ENCODE assay signal across 8 mouse cellular contexts in the genomic region with DNA sequence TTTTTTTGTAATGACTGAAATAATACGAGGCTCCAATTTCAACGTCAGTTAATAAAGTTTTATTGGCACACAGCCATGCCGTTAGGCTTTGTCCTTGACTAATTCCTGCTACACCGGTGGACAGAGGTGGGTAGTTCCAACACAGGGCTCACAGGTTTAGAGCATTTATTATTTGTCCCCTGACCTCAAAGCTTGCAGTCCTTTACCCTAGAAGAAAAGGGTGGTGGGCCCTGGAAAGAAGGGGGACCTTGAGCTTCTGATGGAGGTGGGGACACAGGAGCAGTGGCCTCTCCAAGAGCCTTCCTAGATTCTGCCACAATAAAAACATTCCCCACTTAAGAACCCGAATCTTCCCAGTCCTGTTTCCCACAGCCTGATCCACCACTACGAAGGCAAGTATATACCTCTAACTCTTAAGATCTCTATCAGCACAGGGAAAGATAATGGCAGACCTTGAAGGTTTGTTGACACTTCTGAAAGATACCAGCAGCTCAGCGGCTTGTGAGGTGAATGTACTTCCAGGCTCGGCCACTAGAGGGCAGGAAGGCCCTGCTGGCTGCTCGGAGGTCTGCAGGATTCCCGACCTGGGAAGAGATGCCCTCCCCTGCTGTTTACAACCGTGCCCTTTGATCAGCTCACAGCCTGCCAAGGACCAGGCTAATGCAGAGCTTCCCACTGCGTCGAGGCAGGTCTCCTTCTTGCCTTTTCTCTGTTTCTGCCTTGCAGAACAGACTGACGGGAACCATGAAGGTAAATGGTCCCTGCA. TPM values are rescaled to one million over a fixed set of nuclear protein-coding genes. Genes with fewer than 3 reads are reported as not detected.
DNase-seq lines count a peak whose midpoint lies in the region; ATAC-seq and TF ChIP-seq lines count a peak whose summit lies in the region.

No protein-coding gene starts in this region.

- H3K27me3 ChIP-seq in embryonic facial prominence, embryonic 14.5 days (replicated peaks; ENCODE audit: control insufficient read depth, insufficient read depth, low read length) = no peaks in the 10 kb centered on the region; the same call in 1 of the 2 replicates
- peaks cover 42% of the 10 kb centered on the region for H3K27me3 ChIP-seq in heart, embryonic 13.5 days (replicated peaks)
- no peaks in the 10 kb centered on the region for H3K27me3 ChIP-seq in kidney, postnatal 0 days (ENCODE audit: insufficient read depth, low read length)
- peaks cover 34% of the 10 kb centered on the region for H3K27me3 ChIP-seq in liver, embryonic 13.5 days
- H3K27me3 ChIP-seq in neural tube, embryonic 13.5 days = peaks cover 22% of the 10 kb centered on the region

- H3K9me3 ChIP-seq in embryonic facial prominence, embryonic 14.5 days (ENCODE audit: control insufficient read depth, low read length) = no peaks in the 10 kb centered on the region
- no peaks in the 10 kb centered on the region for H3K9me3 ChIP-seq in heart, embryonic 13.5 days
- no peaks in the 10 kb centered on the region for H3K9me3 ChIP-seq in kidney, postnatal 0 days (replicated peaks; ENCODE audit: low read length)
- no peaks in the 10 kb centered on the region for H3K9me3 ChIP-seq in liver, embryonic 13.5 days (replicated peaks)
- H3K9me3 ChIP-seq in neural tube, embryonic 13.5 days = no peaks in the 10 kb centered on the region

- peak; percentile 93 for TF ChIP-seq CTCF in bone marrow, adult 2 months (IDR thresholded peaks at IDR 0.05; ENCODE audit: control insufficient read depth, insufficient read depth, low read length)
- TF ChIP-seq CTCF in kidney, postnatal 0 days (IDR thresholded peaks at IDR 0.05; ENCODE audit: low read depth) = peak; percentile 99

- H3K4me2 ChIP-seq in embryonic facial prominence, embryonic 14.5 days (ENCODE audit: low read depth, low read length) = peak overlapping the region; percentile 25; the same call in 1 of the 2 replicates
- peak overlapping the region; percentile 53 for H3K4me2 ChIP-seq in heart, embryonic 13.5 days
- no peak overlapping the region for H3K4me2 ChIP-seq in kidney, postnatal 0 days (ENCODE audit: low read length)
- no peak overlapping the region for H3K4me2 ChIP-seq in liver, embryonic 13.5 days
- peak overlapping the region; percentile 39 for H3K4me2 ChIP-seq in neural tube, embryonic 13.5 days

- peak; percentile 56; the same call in 1 of the 2 replicates for ATAC-seq in embryonic facial prominence, embryonic 14.5 days (ENCODE audit: low read depth)
- no peak for ATAC-seq in heart, embryonic 13.5 days (ENCODE audit: extremely low read depth, insufficient number of reproducible peaks, low FRiP score, low TSS enrichment)
- peak; percentile 70 for ATAC-seq in kidney, postnatal 0 days (replicated peaks; ENCODE audit: low FRiP score, low read depth)
- ATAC-seq in liver, embryonic 13.5 days (ENCODE audit: low read depth) = peak; percentile 5; the same call in 1 of the 2 replicates
- ATAC-seq in neural tube, embryonic 13.5 days (ENCODE audit: low read depth) = peak; percentile 78

- no peak overlapping the region for H3K9ac ChIP-seq in embryonic facial prominence, embryonic 14.5 days (ENCODE audit: low read depth, low read length)
- no peak overlapping the region for H3K9ac ChIP-seq in heart, embryonic 13.5 days
- H3K9ac ChIP-seq in kidney, postnatal 0 days (ENCODE audit: low read depth, low read length) = no peak overlapping the region
- no peak overlapping the region for H3K9ac ChIP-seq in liver, embryonic 13.5 days
- peak overlapping the region; percentile 47; the same call in 1 of the 2 replicates for H3K9ac ChIP-seq in neural tube, embryonic 13.5 days

- no peak for TF ChIP-seq POLR2A in bone marrow, adult 2 months (IDR thresholded peaks at IDR 0.05; ENCODE audit: borderline replicate concordance, control insufficient read depth, low read depth, low read length)

- H3K27ac ChIP-seq in bone marrow, adult 2 months (ENCODE audit: control insufficient read depth, insufficient read depth, low read depth, low read length, poor library complexity) = no peak overlapping the region
- H3K27ac ChIP-seq in embryonic facial prominence, embryonic 14.5 days (replicated peaks; ENCODE audit: low read depth, low read length) = no peak overlapping the region
- H3K27ac ChIP-seq in heart, embryonic 13.5 days (replicated peaks) = no peak overlapping the region
- H3K27ac ChIP-seq in kidney, postnatal 0 days = no peak overlapping the region
- H3K27ac ChIP-seq in liver, embryonic 13.5 days = no peak overlapping the region
- H3K27ac ChIP-seq in neural tube, embryonic 13.5 days (replicated peaks) = no peak overlapping the region; the same call in 1 of the 2 replicates

- no peaks in the 10 kb centered on the region for H3K4me1 ChIP-seq in bone marrow, adult 2 months (ENCODE audit: control insufficient read depth, insufficient read depth, low read length)
- H3K4me1 ChIP-seq in embryonic facial prominence, embryonic 14.5 days (ENCODE audit: control insufficient read depth, insufficient read depth, low read length) = no peaks in the 10 kb centered on the region
- H3K4me1 ChIP-seq in heart, embryonic 13.5 days = peaks cover 24% of the 10 kb centered on the region
- peaks cover 9% of the 10 kb centered on the region for H3K4me1 ChIP-seq in kidney, postnatal 0 days (replicated peaks; ENCODE audit: insufficient read depth, low read length)
- H3K4me1 ChIP-seq in liver, embryonic 13.5 days (replicated peaks) = no peaks in the 10 kb centered on the region; the same call in 1 of the 2 replicates
- peaks cover 42% of the 10 kb centered on the region for H3K4me1 ChIP-seq in neural tube, embryonic 13.5 days (replicated peaks)

- no peaks in the 10 kb centered on the region for H3K36me3 ChIP-seq in embryonic facial prominence, embryonic 14.5 days (ENCODE audit: control insufficient read depth, insufficient read depth, low read length)
- H3K36me3 ChIP-seq in heart, embryonic 13.5 days = no peaks in the 10 kb centered on the region
- H3K36me3 ChIP-seq in kidney, postnatal 0 days (ENCODE audit: insufficient read depth, low read length) = no peaks in the 10 kb centered on the region
- H3K36me3 ChIP-seq in liver, embryonic 13.5 days = no peaks in the 10 kb centered on the region
- H3K36me3 ChIP-seq in neural tube, embryonic 13.5 days = no peaks in the 10 kb centered on the region

- no peak overlapping the region for H3K4me3 ChIP-seq in bone marrow, adult 2 months (replicated peaks; ENCODE audit: control insufficient read depth, low read depth, low read length)
- H3K4me3 ChIP-seq in embryonic facial prominence, embryonic 14.5 days (ENCODE audit: low read depth, low read length) = no peak overlapping the region
- H3K4me3 ChIP-seq in heart, embryonic 13.5 days = no peak overlapping the region
- H3K4me3 ChIP-seq in kidney, postnatal 0 days (replicated peaks; ENCODE audit: low read depth, low read length) = no peak overlapping the region
- H3K4me3 ChIP-seq in liver, embryonic 13.5 days (replicated peaks) = no peak overlapping the region
- H3K4me3 ChIP-seq in neural tube, embryonic 13.5 days = no peak overlapping the region

- 24% methylated on average over 14 of the region's 14 CpGs for WGBS in bone marrow, adult 2 months
- WGBS in embryonic facial prominence, embryonic 14.5 days = 26% methylated on average over 14 of the region's 14 CpGs
- 18% methylated on average over 14 of the region's 14 CpGs for WGBS in heart, embryonic 13.5 days
- WGBS in kidney, postnatal 0 days = 18% methylated on average over 14 of the region's 14 CpGs
- 21% methylated on average over 14 of the region's 14 CpGs for WGBS in liver, embryonic 13.5 days (ENCODE audit: insufficient replicate concordance)
- 20% methylated on average over 14 of the region's 14 CpGs for WGBS in neural tube, embryonic 13.5 days

- DNase-seq in B cell, adult 2 months = peak; percentile 85
- peak; percentile 80 for DNase-seq in embryonic facial prominence, embryonic 14.5 days (ENCODE audit: low spot score)
- peak; percentile 91 for DNase-seq in kidney, postnatal 0 days (ENCODE audit: low spot score)
- DNase-seq in liver, embryonic 13.5 days = peak; percentile 48
- peak; percentile 50 for DNase-seq in telencephalon, adult 2 months (ENCODE audit: low read depth, low spot score)

RNA-seq across cellular contexts. Expression of a gene that starts 17.7 kb away (rescaled TPM):
- 1.3 and 3.8 TPM in 2 replicates for polyA plus RNA-seq in bone marrow, adult 2 months (2011; ENCODE audit: insufficient read depth, insufficient read length, low replicate concordance, missing spikeins)
- 2.2 and 2.5 TPM in 2 replicates for polyA plus RNA-seq in embryonic facial prominence, embryonic 14.5 days (2014; fragmentation: Nextera tagmentation; extraction: Ambion mirVana)
- 2.4 and 3.4 TPM in 2 replicates for polyA plus RNA-seq in heart, embryonic 13.5 days (2015; fragmentation: Nextera tagmentation; extraction: Ambion mirVana)
- polyA plus RNA-seq in kidney, postnatal 0 days (2015; fragmentation: Nextera tagmentation; extraction: Ambion mirVana) = 10.3 and 11.7 TPM in 2 replicates
- 1.1 and 1.4 TPM in 2 replicates for polyA plus RNA-seq in liver, embryonic 13.5 days (2015; fragmentation: Nextera tagmentation; extraction: Ambion mirVana)
- polyA plus RNA-seq in neural tube, embryonic 13.5 days (2015; fragmentation: Nextera tagmentation; extraction: Ambion mirVana) = 0.11 and 0.47 TPM in 2 replicates

RNA-seq across cellular contexts. Expression of a gene that starts 34.0 kb away (rescaled TPM):
- not detected in 2 replicates for polyA plus RNA-seq in bone marrow, adult 2 months (2011; ENCODE audit: insufficient read depth, insufficient read length, low replicate concordance, missing spikeins)
- 0.46 and 2.0 TPM in 2 replicates for polyA plus RNA-seq in embryonic facial prominence, embryonic 14.5 days (2014; fragmentation: Nextera tagmentation; extraction: Ambion mirVana)
- polyA plus RNA-seq in heart, embryonic 13.5 days (2015; fragmentation: Nextera tagmentation; extraction: Ambion mirVana) = not detected in 2 replicates
- 0.37 and 0.80 TPM in 2 replicates for polyA plus RNA-seq in kidney, postnatal 0 days (2015; fragmentation: Nextera tagmentation; extraction: Ambion mirVana)
- polyA plus RNA-seq in liver, embryonic 13.5 days (2015; fragmentation: Nextera tagmentation; extraction: Ambion mirVana) = not detected in 2 replicates
- 19.1 and 22.6 TPM in 2 replicates for polyA plus RNA-seq in neural tube, embryonic 13.5 days (2015; fragmentation: Nextera tagmentation; extraction: Ambion mirVana)

RNA-seq across cellular contexts. Expression of a gene that starts 34.1 kb away (rescaled TPM):
- polyA plus RNA-seq in bone marrow, adult 2 months (2011; ENCODE audit: insufficient read depth, insufficient read length, low replicate concordance, missing spikeins) = not detected in 2 replicates
- polyA plus RNA-seq in embryonic facial prominence, embryonic 14.5 days (2014; fragmentation: Nextera tagmentation; extraction: Ambion mirVana) = 0.34 and 0.71 TPM in 2 replicates
- polyA plus RNA-seq in heart, embryonic 13.5 days (2015; fragmentation: Nextera tagmentation; extraction: Ambion mirVana) = 0.05 TPM in 1 of 2 replicates, not detected in the other
- polyA plus RNA-seq in kidney, postnatal 0 days (2015; fragmentation: Nextera tagmentation; extraction: Ambion mirVana) = 0.07 and 0.13 TPM in 2 replicates
- polyA plus RNA-seq in liver, embryonic 13.5 days (2015; fragmentation: Nextera tagmentation; extraction: Ambion mirVana) = not detected in 2 replicates
- 2.7 and 3.5 TPM in 2 replicates for polyA plus RNA-seq in neural tube, embryonic 13.5 days (2015; fragmentation: Nextera tagmentation; extraction: Ambion mirVana)

Comparison
In these comparisons a context has a peak if more than half of its experiments do, and no peak if none do; other contexts are left out.
1. H3K4me2 ChIP-seq: peak in embryonic facial prominence, embryonic 14.5 days (single experiment), heart, embryonic 13.5 days (single experiment) and neural tube, embryonic 13.5 days (single experiment); none in kidney, postnatal 0 days (single experiment) and liver, embryonic 13.5 days (single experiment).
2. Peak in every context shown above with its lines, with median percentiles within 50 percentile points of each other: DNase-seq.